Mouse (Mus musculus): ENCODE results near the gene Stxbp5l.
"Not testable (repeated sequence)": the region's sequence is repeated elsewhere in the genome, so short reads cannot be mapped to it uniquely, and the experiment has no call there.

Stxbp5l gene

DNA sequence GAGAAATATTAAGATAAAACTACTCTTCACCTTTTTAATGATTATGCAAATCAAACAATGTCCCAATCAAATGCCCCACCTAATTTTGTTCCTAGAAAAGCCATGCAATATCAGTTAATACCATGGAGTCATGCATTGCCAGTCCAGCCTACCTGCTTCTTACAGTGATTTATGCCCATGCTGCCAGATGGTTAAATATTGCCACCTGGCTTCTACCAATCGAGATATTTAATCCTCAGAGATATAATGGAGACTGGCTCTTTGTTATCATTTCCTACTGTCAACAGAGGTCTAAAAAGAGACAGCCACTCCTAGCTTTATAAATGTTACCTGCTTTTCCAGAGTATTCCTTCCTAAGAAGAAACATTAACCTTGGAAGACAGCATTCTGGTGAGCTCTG lies 104.6 kb downstream of the Stxbp5l start:
- no peak for DNase-seq (ENCODE audit: low spot score)

DNA sequence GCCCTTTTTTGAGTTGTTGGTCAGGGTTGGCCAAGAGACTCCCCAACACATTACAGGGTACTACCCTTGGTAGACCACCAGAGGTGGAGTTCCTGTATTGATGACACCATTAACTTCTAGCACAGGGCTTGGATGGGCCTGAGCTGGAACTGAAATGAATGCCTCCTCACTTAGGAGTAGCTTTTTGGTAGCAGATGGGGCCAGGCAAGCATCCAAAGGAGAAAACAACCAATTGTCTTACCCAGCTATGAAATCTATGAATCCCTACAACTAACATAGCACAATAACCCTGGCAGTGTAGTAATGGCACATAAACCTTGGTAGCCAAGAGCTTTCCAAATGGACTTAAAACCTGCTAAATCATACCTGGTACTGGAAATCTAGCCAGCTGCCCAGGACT lies 111.1 kb downstream of the Stxbp5l start:
- DNase-seq (ENCODE audit: low spot score): no peak

- DNase-seq (ENCODE audit: low spot score): no peak
These were observed 123.1 kb downstream of the Stxbp5l start for GRCm38 (mm10) chr16:37261678-37262077.

DNA sequence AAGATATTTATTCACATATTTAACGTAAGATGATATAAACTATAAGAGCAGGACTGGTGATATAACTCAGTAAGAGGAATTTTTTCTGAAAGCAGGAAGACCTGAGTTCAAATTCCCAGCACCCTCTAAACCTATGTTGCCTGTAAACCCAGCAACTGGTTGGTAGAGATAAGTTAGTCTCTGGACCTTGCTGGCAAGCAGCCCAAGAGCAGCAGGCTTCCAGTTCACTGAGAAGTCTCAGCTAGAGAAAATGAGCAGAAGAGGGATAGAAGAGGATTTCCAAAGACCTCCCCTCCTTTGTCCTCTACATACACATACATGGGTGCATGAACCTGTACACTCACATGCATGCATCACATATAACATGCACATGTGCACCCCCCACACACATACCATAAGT lies 165.6 kb downstream of the Stxbp5l start:
- DNase-seq (ENCODE audit: low spot score): no peak

- DNase-seq (ENCODE audit: low spot score): no peak
These were observed 176.0 kb downstream of the Stxbp5l start for GRCm38 (mm10) chr16:37208783-37209182.

DNA sequence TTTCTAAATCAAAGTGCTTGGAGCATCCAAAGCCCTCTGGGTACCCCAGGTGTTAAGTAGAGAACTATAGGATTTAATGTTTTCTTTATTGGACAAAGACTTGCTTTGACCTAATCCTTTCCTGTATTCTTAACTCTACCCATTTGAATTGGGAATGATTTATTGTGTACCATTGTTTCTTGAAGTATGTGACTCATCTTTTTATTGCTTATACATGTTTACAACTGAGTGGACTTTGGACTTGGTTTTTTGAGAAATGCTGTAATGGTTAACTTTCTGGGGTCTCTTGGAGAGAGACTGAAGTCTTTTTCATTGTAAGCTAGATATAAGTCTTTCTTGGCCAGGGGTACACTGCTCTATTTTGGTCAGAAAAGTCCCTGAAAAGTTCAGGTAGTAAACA lies 190.6 kb downstream of the Stxbp5l start:
- no peak for DNase-seq (ENCODE audit: low spot score)

GRCm38 (mm10) chr16:37125190-37125589 lies 259.6 kb downstream of the Stxbp5l start:
- DNase-seq (ENCODE audit: low spot score): not testable (repeated sequence)

DNA sequence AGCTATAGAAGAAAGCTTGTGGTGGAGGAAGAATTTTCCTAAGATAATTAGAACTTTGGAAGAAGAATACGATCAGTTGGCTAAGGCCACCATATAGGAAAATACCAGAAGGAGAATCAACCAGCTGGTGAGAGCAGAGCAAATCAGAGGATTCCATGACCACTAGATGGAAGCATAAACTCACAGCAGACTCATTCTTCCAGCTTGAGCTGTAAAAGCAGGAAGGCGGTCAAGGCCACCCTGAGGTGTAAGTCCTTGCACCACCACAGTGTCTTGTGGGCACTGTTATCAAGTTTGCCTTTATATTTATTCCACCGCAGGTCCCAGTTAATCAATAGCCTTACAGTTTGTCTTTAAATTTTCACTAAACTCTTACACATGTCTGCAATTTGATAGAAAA lies 275.5 kb downstream of the Stxbp5l start:
- DNase-seq (ENCODE audit: low spot score): peak; percentile 86

DNA sequence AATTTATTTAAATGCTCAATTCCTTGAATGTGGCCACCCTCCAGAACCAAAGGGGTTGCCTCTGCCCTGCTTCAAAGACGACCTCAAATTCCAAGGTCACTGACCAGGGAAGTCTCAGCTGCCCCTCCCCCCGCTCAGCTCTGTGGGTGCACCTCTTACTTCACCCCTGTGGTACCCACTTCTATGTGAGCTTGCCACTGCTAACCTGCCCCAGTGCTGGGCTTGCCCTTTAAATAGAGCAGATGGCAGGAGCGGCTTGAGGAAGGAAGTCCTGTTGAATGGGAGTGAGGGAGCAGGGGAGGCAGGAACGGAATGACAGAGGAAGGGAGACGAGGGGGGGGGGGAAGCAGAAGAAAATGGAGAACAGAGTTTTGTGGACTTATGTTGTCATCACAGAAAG lies 276.0 kb downstream of the Stxbp5l start:
- no peak for DNase-seq (ENCODE audit: low spot score)

DNA sequence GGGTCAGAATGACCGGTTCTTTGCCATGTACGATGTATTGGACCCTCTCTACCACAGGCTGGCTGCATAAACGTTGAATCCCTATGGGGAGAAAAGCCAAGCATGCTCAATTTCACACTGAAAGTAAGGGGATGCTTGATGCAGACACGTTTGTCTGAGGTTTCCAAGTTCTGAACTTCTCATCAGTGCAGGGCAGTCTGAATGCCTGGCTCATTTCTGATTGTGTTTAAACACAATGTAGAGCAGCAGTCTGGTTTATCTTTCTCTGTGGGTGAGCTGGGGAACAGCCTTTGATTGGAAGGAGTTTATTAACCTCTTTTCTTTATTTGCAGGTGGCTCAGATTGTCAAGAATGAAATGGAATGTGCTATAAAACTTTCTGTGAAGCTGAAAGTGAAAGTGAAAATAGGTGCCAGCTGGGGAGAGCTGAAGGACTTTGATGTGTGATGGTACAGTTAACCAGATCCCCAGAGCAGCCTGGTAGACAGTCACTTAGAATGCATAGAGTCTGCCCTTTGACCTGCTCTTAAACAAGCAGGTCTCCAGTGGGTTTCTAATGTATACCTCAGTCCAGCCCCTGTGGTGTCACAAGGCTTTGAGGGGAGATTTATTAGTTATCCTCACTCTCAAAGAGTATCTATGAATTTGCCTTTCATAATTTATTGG lies 290.5 kb downstream of the Stxbp5l start:
- DNase-seq (ENCODE audit: low spot score): peak; percentile 14

DNA sequence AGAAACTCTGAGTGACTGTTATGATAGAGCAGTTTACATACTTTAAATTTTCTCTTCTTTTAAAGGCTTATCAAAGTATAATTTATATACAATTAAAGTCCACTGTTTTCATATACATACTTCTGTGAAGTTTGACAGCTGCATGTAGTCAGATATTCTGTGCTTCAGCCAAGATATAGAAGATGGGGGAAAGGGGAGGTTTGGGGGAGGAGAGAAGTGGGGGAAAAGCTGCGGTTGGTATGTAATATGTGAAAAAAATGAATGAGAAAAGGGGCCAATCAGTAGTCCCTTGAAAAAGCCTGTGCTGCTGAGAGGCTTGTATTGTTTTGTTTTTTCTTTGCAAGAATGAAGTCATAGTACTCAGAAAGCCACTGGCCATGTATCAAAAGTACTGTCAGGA lies 295.1 kb downstream of the Stxbp5l start:
- DNase-seq (ENCODE audit: low spot score): no peak

DNA sequence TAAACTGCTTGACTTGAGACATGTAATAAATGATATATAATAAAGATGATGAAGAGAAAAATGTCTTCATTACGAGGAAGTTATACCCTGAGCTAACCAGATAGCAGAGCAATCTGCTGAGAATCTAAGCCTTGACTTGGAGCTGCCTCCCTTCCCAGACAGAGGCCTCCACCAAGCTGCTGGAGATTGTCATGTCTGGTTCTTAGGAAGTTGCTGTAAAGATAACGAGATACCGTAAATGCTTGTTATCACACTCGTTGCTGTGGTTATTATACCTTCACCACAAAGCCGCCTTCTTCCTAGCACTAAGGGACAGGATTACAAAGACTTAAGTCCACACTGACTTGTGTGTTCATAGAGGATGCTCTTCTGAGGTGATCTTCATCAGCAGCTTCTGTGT lies 312.4 kb downstream of the Stxbp5l start:
- DNase-seq (ENCODE audit: low spot score): no peak

Data from embryo, embryonic 10.5 days (tissue).